Mouse (Mus musculus): ENCODE data around the gene Dpep2nb.
"Not testable (repeated sequence)": the region's sequence is repeated elsewhere in the genome, so short reads cannot be mapped to it uniquely, and the experiment has no call there.

- TF ChIP-seq CTCF (IDR thresholded peaks at IDR 0.05; ENCODE audit: control insufficient read depth, insufficient read depth, low read length); POLR2A (IDR thresholded peaks at IDR 0.05; ENCODE audit: borderline replicate concordance, control insufficient read depth, low read depth, low read length): not testable (repeated sequence)
These were observed 6.4 kb upstream of the Dpep2nb start for GRCm38 (mm10) chr8:106012203-106012602.
